Mouse (Mus musculus) induced T-regulatory cell, adult 2 months (primary cell): Measurements from ENCODE around the gene Lhx3.

Source experiments
- DNase-seq: peaks from one replicate; pipeline ENCODE4 v3.0.0-alpha.2; 2012; ENCODE audit warnings: low read depth

Gene Lhx3

GRCm38 (mm10) chr2:26201926-26202848 is 5.9 kb downstream of the Lhx3 start:
- DNase-seq: no peak

- DNase-seq: no peak
Measured at GRCm38 (mm10) chr2:26198488-26198887, 9.6 kb downstream of the Lhx3 start.

GRCm38 (mm10) chr2:26194552-26195339 is 13.3 kb downstream of the Lhx3 start:
- DNase-seq: no peak

GRCm38 (mm10) chr2:26188517-26188916 is 19.6 kb downstream of the Lhx3 start:
- DNase-seq: no peak

GRCm38 (mm10) chr2:26184352-26184751 is 23.7 kb downstream of the Lhx3 start:
- no peak for DNase-seq

GRCm38 (mm10) chr2:26182646-26183045 is 25.4 kb downstream of the Lhx3 start:
- peak; percentile 33 for DNase-seq

GRCm38 (mm10) chr2:26177189-26177588 is 30.9 kb downstream of the Lhx3 start:
- DNase-seq: no peak

GRCm38 (mm10) chr2:26176731-26177130 is 31.4 kb downstream of the Lhx3 start:
- no peak for DNase-seq

GRCm38 (mm10) chr2:26175191-26175590 is 32.9 kb downstream of the Lhx3 start:
- DNase-seq: no peak

GRCm38 (mm10) chr2:26172166-26172565 is 35.9 kb downstream of the Lhx3 start:
- DNase-seq: no peak

- DNase-seq: no peak
Measured at GRCm38 (mm10) chr2:26170376-26170775, 37.7 kb downstream of the Lhx3 start.

- no peak for DNase-seq
Measured at GRCm38 (mm10) chr2:26168843-26169579, 39.1 kb downstream of the Lhx3 start.

GRCm38 (mm10) chr2:26166890-26167289 is 41.2 kb downstream of the Lhx3 start:
- no peak for DNase-seq

GRCm38 (mm10) chr2:26158064-26158463 is 50.0 kb downstream of the Lhx3 start:
- DNase-seq: no peak

- DNase-seq: no peak
Measured at GRCm38 (mm10) chr2:26156191-26156977, 51.7 kb downstream of the Lhx3 start.

- DNase-seq: no peak
Measured at GRCm38 (mm10) chr2:26155737-26156136, 52.4 kb downstream of the Lhx3 start.

GRCm38 (mm10) chr2:26154586-26154985 is 53.5 kb downstream of the Lhx3 start:
- no peak for DNase-seq

GRCm38 (mm10) chr2:26153909-26154340 is 54.2 kb downstream of the Lhx3 start:
- peak; percentile 77 for DNase-seq

GRCm38 (mm10) chr2:26153295-26153694 is 54.8 kb downstream of the Lhx3 start:
- DNase-seq: peak; percentile 41
